ENCODE assay signal across 8 mouse cellular contexts in genomic region chr13:55011981-55012478, GRCm38 (mm10). TPM values are rescaled to one million over a fixed set of nuclear protein-coding genes. Genes with fewer than 3 reads are reported as not detected.
A peak's percentile ranks its signal among the peaks of the same experiment; 100 is the strongest.
DNase-seq lines count a peak whose midpoint lies in the region; ATAC-seq and TF ChIP-seq lines count a peak whose summit lies in the region.

No protein-coding gene starts in this region.

- no peaks in the 10 kb centered on the region for H3K9me3 ChIP-seq in forebrain, embryonic 16.5 days (ENCODE audit: control insufficient read depth, low read length)
- H3K9me3 ChIP-seq in midbrain, postnatal 0 days (ENCODE audit: low read length), result no peaks in the 10 kb centered on the region

- WGBS in bone marrow, adult 2 months, result 60% methylated on average over 14 of the region's 14 CpGs
- 6% methylated on average over 14 of the region's 14 CpGs for WGBS in forebrain, embryonic 16.5 days
- WGBS in midbrain, postnatal 0 days, result 3% methylated on average over 12 of the region's 14 CpGs

- no peak for DNase-seq in layer of hippocampus, adult 2 months (ENCODE audit: low spot score in 2 of 2)
- no peak for DNase-seq in layer of hippocampus, adult 8-10 months (ENCODE audit: low spot score in 2 of 2)
- DNase-seq in midbrain, postnatal 0 days (ENCODE audit: low spot score), result peak; percentile 51
- DNase-seq in adrenal gland, postnatal 25 days, result no peak
- no peak for DNase-seq in B cell, adult 2 months
- no peak for DNase-seq in ovary, postnatal 10 days (ENCODE audit: low spot score)

- no peak overlapping the region for H3K9ac ChIP-seq in forebrain, embryonic 16.5 days (replicated peaks; ENCODE audit: low read depth, low read length)
- no peak overlapping the region for H3K9ac ChIP-seq in midbrain, postnatal 0 days (replicated peaks; ENCODE audit: low read length, poor library complexity, severe bottlenecking)

- no peaks in the 10 kb centered on the region for H3K36me3 ChIP-seq in forebrain, embryonic 16.5 days (ENCODE audit: control insufficient read depth, insufficient read depth)
- no peaks in the 10 kb centered on the region for H3K36me3 ChIP-seq in midbrain, postnatal 0 days (ENCODE audit: insufficient read depth, low read length)

- no peak overlapping the region for H3K4me2 ChIP-seq in forebrain, embryonic 16.5 days (ENCODE audit: low read length)
- no peak overlapping the region for H3K4me2 ChIP-seq in midbrain, postnatal 0 days (ENCODE audit: low read depth, low read length, poor library complexity, severe bottlenecking)

- no peak overlapping the region for H3K4me3 ChIP-seq in layer of hippocampus, adult 2 months
- no peak overlapping the region for H3K4me3 ChIP-seq in bone marrow, adult 2 months (replicated peaks; ENCODE audit: control insufficient read depth, low read depth, low read length)
- H3K4me3 ChIP-seq in forebrain, embryonic 16.5 days (replicated peaks; ENCODE audit: low read length), result no peak overlapping the region
- no peak overlapping the region for H3K4me3 ChIP-seq in midbrain, postnatal 0 days (ENCODE audit: low read depth, low read length)

- H3K4me1 ChIP-seq in bone marrow, adult 2 months (ENCODE audit: control insufficient read depth, insufficient read depth, low read length), result no peaks in the 10 kb centered on the region; the same call in 1 of the 2 replicates
- peaks cover 4% of the 10 kb centered on the region; the same call in 1 of the 2 replicates for H3K4me1 ChIP-seq in forebrain, embryonic 16.5 days (replicated peaks; ENCODE audit: control insufficient read depth, insufficient read depth, low read length)
- peaks cover 8% of the 10 kb centered on the region; the same call in 1 of the 2 replicates for H3K4me1 ChIP-seq in midbrain, postnatal 0 days (ENCODE audit: insufficient read depth, low read length)

- TF ChIP-seq CTCF in layer of hippocampus, adult 2 months (conservative IDR thresholded peaks at IDR 0.05), result peak; percentile 64
- 0 out of 2 replicates have a peak, but pooled peaks have one; percentile 12 for TF ChIP-seq CTCF in bone marrow, adult 2 months (IDR thresholded peaks at IDR 0.05; ENCODE audit: control insufficient read depth, insufficient read depth, low read length)
- TF ChIP-seq CTCF in midbrain, postnatal 0 days (IDR thresholded peaks at IDR 0.05), result peak; percentile 76

- ATAC-seq in forebrain, embryonic 16.5 days, result peak; percentile 32
- ATAC-seq in midbrain, postnatal 0 days (ENCODE audit: low FRiP score), result peak; percentile 17; the same call in 1 of the 2 replicates

- H3K27ac ChIP-seq in layer of hippocampus, adult 2 months, result no peak overlapping the region
- no peak overlapping the region for H3K27ac ChIP-seq in bone marrow, adult 2 months (ENCODE audit: control insufficient read depth, insufficient read depth, low read depth, low read length, poor library complexity)
- H3K27ac ChIP-seq in forebrain, embryonic 16.5 days (ENCODE audit: low read length), result no peak overlapping the region
- H3K27ac ChIP-seq in midbrain, postnatal 0 days (ENCODE audit: low read depth, low read length), result no peak overlapping the region

- H3K27me3 ChIP-seq in forebrain, embryonic 16.5 days (replicated peaks; ENCODE audit: control insufficient read depth, insufficient read depth, low read length), result no peaks in the 10 kb centered on the region
- no peaks in the 10 kb centered on the region for H3K27me3 ChIP-seq in midbrain, postnatal 0 days (ENCODE audit: insufficient read depth, low read length)

- no peak for TF ChIP-seq POLR2A in bone marrow, adult 2 months (IDR thresholded peaks at IDR 0.05; ENCODE audit: borderline replicate concordance, control insufficient read depth, low read depth, low read length)

RNA-seq across cellular contexts. Expression of gene Hk3, which starts 9.2 kb away (rescaled TPM):
- total RNA-seq in layer of hippocampus, adult 2 months (2021), result 1 to 10 TPM; 1.1 to 1.3 TPM
- 1 to 10 TPM; 1.4 to 4.3 (median 2.5) TPM for total RNA-seq in layer of hippocampus, adult 8-10 months (2022)
- 34.6 and 96.1 TPM in 2 replicates for polyA plus RNA-seq in bone marrow, adult 2 months (2011; ENCODE audit: insufficient read depth, insufficient read length, low replicate concordance, missing spikeins)
- polyA plus RNA-seq in forebrain, embryonic 16.5 days (2015; fragmentation: Nextera tagmentation; extraction: Ambion mirVana), result 0.82 and 0.83 TPM in 2 replicates
- 1.0 and 1.7 TPM in 2 replicates for total RNA-seq in midbrain, postnatal 0 days (2014; rRNA removed)
- 0.79 and 0.80 TPM in 2 replicates for polyA plus RNA-seq in midbrain, postnatal 0 days (2015; fragmentation: Nextera tagmentation; extraction: Ambion mirVana)
- 0.52 and 0.88 TPM in 2 replicates for total RNA-seq in adrenal gland, postnatal 25 days (2021)

Comparison
In these comparisons a context has a peak if more than half of its experiments do, and no peak if none do; other contexts are left out.
1. CTCF ChIP-seq: peak in every context shown above with its lines; median percentile 76 in midbrain, postnatal 0 days; 64 in layer of hippocampus, adult 2 months; 12 in bone marrow, adult 2 months.